Mouse (Mus musculus): ENCODE measurements around the gene Usp24.

DNA sequence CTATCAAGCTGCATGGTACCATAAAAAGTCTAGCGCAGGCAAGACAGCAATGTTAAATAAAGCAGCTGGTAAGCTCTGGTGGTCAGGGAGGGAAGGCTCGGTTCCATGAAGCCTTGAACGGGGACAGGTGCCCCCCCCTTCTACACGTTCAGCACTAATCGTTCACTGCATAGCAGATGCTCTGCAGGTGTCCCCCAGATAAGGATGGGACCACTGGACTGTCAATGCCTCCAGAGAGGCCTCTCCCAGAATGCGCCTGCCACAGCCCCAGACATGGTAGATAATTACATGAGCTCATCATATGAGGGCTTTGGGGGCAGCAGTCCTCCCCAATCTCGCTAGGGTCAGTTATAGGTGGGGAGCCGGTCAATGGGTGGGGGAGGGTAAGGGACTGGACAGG, 133.3 kb downstream of the Usp24 start:
- no peak for TF ChIP-seq CTCF (IDR thresholded peaks at IDR 0.05; ENCODE audit: low read depth)
- TF ChIP-seq EP300 (IDR thresholded peaks at IDR 0.05; ENCODE audit: low read depth): no peak
